Mouse (Mus musculus): ENCODE measurements around the gene Emsy.

Gene Emsy

DNA sequence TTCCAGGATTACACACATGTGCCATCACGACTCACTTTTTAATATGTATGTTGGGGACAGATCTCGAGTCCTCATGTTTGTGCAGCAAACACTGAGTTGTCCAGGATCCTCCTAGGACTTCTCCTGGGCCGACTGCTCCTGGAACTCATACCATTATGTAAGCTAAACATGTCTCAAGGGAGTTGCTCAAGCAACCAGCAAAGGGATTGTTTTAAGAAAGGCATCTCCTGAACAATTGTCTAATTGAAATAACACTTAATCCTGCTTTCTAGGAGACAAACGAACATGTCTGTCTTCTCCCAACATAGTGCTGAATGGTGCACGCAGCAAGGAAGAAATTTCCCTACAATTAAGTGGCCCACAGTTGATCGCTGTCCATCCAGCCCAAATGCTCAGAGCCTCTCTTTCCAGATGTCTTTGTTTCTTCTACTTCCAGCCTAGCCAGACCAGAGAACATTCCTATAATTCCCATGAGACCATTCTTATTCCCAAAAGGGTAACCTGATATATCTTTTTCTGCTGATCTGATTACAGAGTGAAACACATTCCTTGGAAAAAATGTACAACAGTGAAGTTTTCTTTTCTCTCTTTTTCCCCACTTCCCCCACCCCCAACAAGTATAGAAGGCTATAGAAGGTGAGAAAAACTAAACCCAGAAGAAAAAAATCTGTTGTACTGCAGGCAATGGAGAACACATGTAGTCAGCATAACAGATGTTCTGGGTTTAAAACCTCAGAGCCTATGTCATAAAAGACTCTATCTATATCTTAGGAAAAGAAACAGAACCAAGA lies 11.6 kb upstream of the Emsy start:
- DNase-seq (ENCODE audit: low spot score in 2 of 2), result no peak

DNA sequence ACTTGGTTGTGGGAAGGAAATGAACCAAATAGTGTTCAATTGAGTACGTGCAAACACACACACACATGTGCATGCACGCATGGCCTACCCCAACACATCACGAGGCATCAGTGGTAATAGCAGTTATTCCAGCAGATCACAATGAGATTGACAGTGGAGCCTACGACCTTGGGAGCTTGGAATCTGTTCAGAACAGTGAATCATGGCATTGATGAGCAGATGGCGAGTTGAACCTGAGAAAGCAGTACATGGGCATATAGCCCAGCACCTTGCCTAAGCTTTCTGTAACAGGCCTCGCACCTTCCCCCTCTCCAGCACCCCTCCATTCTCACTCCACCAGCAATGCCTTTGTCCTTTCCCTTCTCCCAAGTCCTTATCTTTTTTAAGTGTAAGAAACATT lies 9.1 kb upstream of the Emsy start:
- no peak for DNase-seq (ENCODE audit: low spot score in 2 of 2)

DNA sequence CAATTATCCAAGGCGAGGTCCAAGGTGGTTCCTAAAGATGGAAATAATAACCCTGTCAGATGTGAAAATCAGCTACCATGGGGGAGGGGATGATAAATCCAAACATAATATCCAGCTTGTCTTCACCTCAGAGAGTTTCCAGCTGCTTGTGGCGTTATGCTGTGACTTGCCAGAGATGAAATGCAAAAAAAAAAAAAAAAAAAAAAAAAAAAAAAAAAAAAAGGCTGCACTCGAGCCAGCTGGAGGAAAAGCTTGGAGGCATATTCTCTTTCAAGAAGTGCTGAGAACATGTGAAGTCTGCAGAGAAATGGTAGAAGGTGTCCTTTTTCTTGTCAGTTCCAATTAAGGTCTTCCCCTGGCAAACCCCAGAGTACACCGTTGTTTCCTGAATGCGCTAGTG lies 8.6 kb upstream of the Emsy start:
- no peak for DNase-seq (ENCODE audit: low spot score in 2 of 2)

- peak; percentile 55 to 62 for DNase-seq (ENCODE audit: low spot score in 2 of 2)
These were observed 677 bp downstream of the Emsy start for GRCm38 (mm10) chr7:98655681-98656530.

DNA sequence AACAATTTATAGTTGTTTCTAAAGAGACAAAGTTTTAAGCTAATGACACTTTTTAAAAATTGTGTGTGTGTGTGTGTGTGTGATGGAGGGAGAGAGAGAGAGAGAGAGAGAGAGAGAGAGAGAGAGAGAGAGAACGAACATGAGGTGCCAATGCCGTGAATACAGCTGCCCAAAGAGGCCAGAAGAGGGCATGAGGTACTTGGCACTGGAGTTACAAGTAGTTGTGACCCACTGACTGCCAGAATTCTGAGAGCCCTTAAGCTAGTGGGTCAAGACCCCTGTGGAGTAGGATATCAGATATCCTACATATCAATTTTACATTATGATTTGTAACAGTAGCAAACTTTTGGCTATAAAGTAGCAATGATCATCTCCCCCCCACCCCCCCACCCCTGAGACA lies 4.9 kb downstream of the Emsy start:
- no peak for DNase-seq (ENCODE audit: low spot score in 2 of 2)

DNA sequence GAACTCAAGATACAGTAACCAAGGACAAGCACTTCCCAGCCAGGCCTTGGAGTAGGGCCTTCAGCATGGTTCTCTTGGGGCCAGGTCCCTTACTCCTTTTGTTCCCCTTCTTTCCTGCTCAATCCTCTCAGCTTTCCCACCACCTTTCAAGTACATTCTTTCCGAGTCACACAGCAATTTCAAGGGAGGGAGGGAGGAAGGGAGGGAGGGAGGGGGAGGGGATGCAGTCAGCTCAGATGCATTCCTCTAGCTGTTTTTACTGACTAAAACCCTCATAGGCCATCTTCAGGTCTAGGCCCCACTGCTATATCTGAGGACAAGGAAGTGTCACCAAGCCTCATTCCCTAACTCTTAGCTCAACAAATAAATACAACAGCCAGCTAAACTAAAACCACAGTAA lies 12.3 kb downstream of the Emsy start:
- no peak for DNase-seq (ENCODE audit: low spot score in 2 of 2)

DNA sequence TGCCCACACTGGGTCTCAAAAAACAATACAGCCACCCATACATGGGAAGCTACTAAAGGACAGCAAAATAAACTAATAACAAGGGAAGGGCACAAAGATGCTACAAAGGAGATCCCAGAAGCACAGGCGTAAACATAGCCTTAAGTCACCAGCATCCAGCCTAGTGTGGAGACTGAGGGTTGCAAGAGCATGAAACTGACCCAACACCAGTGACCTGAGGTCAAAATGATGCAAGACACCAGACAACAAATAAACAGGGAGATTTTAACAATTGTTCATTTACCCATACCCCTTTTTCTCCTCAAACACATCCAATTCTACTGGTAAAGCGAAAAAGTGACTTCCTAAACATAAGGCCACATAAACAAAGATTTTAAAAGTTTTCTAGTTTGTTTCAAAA lies 20.0 kb downstream of the Emsy start:
- DNase-seq (ENCODE audit: low spot score in 2 of 2), result no peak

- DNase-seq (ENCODE audit: low spot score in 2 of 2), result no peak
These were observed 23.6 kb downstream of the Emsy start for GRCm38 (mm10) chr7:98633032-98633431.

- no peak for DNase-seq (ENCODE audit: low spot score in 2 of 2)
These were observed 26.6 kb downstream of the Emsy start for GRCm38 (mm10) chr7:98629947-98630346.

DNA sequence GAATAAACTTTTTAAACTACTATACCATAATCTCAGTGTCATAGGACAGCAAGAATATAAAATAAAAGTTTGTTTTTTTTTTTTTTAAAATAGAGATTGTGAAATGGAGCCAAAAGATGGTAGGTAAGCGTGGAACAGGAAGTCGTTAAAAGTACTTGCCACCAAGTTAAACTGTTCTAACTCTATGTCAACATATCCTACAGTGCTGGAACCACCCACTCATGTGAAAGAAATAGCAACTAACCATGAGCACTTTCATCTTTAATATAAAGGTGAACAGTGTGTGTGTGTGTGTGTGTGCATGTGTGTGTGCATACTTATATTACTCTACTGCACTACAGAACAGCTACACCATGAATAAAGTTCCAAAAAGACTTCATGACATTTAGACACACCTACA lies 38.8 kb downstream of the Emsy start:
- no peak for DNase-seq (ENCODE audit: low spot score in 2 of 2)

GRCm38 (mm10) chr7:98612936-98613335 lies 43.6 kb downstream of the Emsy start:
- DNase-seq (ENCODE audit: low spot score in 2 of 2), result no peak

DNA sequence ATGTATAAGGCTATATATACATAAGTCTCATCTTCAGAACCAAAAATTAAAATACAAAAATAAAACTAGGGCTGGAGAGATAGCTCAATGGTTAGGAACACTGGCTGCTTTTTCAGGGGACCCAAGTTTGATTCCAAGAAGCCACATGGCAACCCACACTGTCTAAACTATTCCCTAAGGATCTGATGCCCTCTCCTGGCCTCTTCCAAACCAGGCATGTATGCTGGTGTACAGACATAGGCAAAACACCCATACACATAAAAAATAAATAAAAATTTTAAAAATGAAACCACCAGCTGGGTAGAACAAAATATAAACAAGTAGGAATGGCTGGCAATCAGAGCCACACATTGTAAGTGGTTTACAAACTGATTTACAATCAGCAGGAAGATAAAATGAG lies 48.1 kb downstream of the Emsy start:
- no peak for DNase-seq (ENCODE audit: low spot score in 2 of 2)

DNA sequence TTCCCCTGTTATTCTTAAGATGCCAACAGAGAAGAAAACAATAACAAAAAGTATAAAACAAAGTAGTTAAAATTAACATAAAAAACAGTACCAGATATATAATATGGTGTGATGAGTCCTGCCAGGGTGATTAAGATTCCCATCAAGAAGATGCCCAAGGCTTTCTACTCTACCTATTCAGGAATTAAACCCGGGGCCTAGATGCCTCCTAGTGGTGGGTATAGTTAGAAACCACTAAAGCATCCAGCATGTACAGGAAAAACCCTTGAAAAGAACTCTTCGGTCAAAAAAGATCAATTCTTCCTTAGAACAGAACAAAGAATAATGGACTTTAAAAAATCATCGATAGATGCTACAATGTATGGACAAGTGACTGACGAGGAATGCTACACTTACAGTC lies 49.4 kb downstream of the Emsy start:
- DNase-seq (ENCODE audit: low spot score in 2 of 2), result no peak

GRCm38 (mm10) chr7:98601715-98602114 lies 54.9 kb downstream of the Emsy start:
- DNase-seq (ENCODE audit: low spot score in 2 of 2), result no peak

DNA sequence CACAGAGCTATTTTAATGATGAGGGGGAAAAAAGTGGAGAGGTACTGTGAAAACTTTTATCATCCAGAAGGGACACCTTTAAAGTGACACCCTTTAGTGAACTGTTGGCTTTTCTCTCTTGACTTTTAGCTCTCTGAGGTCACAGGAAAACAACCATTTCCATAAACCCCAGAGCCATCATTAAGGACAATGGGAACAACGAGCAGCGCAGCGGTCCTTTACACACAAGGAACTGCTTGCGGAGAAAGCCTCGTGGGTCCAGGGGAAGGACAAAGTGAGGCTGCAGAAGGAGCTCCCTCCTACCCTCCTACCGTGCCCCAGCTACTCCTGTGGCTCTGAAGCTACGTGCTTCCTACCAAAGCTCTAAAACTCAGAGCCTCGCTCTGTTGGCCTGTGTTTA lies 59.2 kb downstream of the Emsy start:
- no peak for DNase-seq (ENCODE audit: low spot score in 2 of 2)

DNA sequence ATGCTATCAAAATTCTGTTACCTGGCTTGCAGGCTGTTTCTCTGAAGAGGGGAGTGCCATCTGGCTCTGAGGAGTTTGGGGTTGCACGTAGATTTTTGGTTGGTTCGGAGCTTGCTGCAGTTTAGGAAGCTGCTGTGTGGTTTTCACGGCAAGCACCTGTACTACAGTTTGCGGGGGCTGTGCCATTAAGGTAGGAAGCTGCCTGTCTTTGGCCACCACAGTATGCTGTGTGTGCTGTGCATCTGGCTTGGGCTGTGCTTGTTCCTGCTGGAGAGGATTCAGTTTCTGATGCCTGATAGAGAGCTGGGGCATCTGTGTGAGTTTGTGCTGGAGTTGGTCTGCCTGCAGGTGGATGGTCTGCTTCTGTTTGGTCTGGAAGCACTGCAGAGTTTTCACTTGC lies 61.9 kb downstream of the Emsy start:
- DNase-seq (ENCODE audit: low spot score in 2 of 2), result no peak

- no peak for DNase-seq (ENCODE audit: low spot score in 2 of 2)
These were observed 63.3 kb downstream of the Emsy start for GRCm38 (mm10) chr7:98593276-98593675.

GRCm38 (mm10) chr7:98589028-98589427 lies 67.6 kb downstream of the Emsy start:
- DNase-seq (ENCODE audit: low spot score in 2 of 2), result no peak

DNA sequence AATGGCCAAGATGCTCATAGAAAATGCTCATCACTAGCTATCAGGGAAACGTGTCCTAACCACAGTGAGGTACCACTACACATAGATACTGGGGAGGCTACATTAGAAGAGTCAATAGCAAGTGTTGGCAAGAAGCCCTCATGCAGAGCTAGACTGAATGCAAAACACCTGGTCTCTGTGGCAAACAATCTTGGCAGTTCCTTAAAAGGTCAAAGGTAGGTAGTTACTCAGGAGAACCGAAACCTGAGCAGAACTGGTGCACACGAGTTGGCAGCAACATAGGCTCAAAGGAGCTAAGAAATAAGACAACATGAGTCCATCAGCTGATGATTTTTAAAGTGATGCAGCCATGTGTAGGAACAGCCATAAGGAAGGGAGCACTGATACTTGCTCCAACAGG lies 70.3 kb downstream of the Emsy start:
- peak in 1 of 2 experiments; percentile 34 for DNase-seq (ENCODE audit: low spot score in 2 of 2)

- DNase-seq (ENCODE audit: low spot score in 2 of 2), result no peak
These were observed 72.0 kb downstream of the Emsy start for GRCm38 (mm10) chr7:98584555-98584954.

- no peak for DNase-seq (ENCODE audit: low spot score in 2 of 2)
These were observed 75.3 kb downstream of the Emsy start for GRCm38 (mm10) chr7:98581266-98581665.

DNA sequence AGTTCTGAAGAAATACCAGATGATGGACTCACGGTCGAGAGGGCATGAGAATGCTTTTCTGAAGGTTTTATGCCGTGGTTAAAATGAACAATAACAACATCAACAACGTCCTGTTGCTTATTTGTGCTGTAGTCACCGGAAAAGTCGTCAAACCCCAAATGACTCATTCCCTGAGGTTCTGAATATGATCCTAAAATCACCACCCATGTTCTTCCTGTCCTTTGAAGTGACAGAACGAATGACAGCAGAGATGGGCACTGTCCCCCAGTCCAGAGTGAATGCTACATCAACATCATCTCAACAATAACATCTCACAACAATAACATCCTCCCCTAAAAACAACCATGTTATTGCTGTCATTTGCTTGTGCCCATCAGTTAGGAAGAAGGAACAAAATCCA lies 76.1 kb downstream of the Emsy start:
- DNase-seq (ENCODE audit: low spot score in 2 of 2), result no peak

- no peak for DNase-seq (ENCODE audit: low spot score in 2 of 2)
These were observed 76.9 kb downstream of the Emsy start for GRCm38 (mm10) chr7:98579731-98580130.

All from natural killer cell, adult 2 months (primary cell).